Mouse (Mus musculus) intestine, embryonic 16.5 days (tissue): Measurements from ENCODE around the gene Gm20388. TPM values are rescaled to one million over a fixed set of nuclear protein-coding genes. Genes with fewer than 3 reads are reported as not detected.

Experiments
- ATAC-seq: fragments of 200-750 bp; cut with Nextera tagmentation; 2 replicates; pipeline ENCODE4 v1.8.0; 2017; ENCODE audit warnings: moderate TSS enrichment, moderate library complexity
- H3K27ac ChIP-seq: fragments of 300-500 bp; sonication (generic); 2 replicates; pipeline ENCODE4 v1.5.1; 2014; ENCODE audit warnings: mild to moderate bottlenecking, low read length
- H3K27me3 ChIP-seq: fragments of 300-500 bp; sonication (generic); replicated peaks from 2 replicates; pipeline ENCODE4 v1.6.1; 2014; ENCODE audit warnings: low read length, control low read depth, mixed read lengths; ENCODE audit not compliant: control insufficient read depth, insufficient read depth
- H3K36me3 ChIP-seq: fragments of 300-500 bp; sonication (generic); 2 replicates; pipeline ENCODE4 v1.6.1; 2014; ENCODE audit warnings: low read length, control low read depth; ENCODE audit not compliant: control insufficient read depth, insufficient read depth
- H3K4me1 ChIP-seq: fragments of 300-500 bp; sonication (generic); 2 replicates; pipeline ENCODE4 v1.6.1; 2014; ENCODE audit warnings: low read length, control low read depth, mixed read lengths; ENCODE audit not compliant: control insufficient read depth, insufficient read depth
- H3K4me2 ChIP-seq: fragments of 300-500 bp; sonication (generic); 2 replicates; pipeline ENCODE4 v1.6.1; 2014; ENCODE audit warnings: low read depth, low read length, control low read depth
- H3K4me3 ChIP-seq: fragments of 300-500 bp; sonication (generic); 2 replicates; pipeline ENCODE4 v1.5.1; 2014; ENCODE audit warnings: mild to moderate bottlenecking, low read length
- H3K9ac ChIP-seq: fragments of 300-500 bp; sonication (generic); 2 replicates; pipeline ENCODE4 v1.6.1; 2014; ENCODE audit warnings: low read depth, low read length
- H3K9me3 ChIP-seq: fragments of 300-500 bp; sonication (generic); 2 replicates; pipeline ENCODE4 v1.6.1; 2016; ENCODE audit warnings: low read length, control low read depth; ENCODE audit not compliant: control insufficient read depth
- WGBS: fragments of 180-500 bp; shearing (Covaris S2); extraction: QIAGEN DNeasy Blood & Tissue Kit; methylation state at CpG from one replicate; pipeline ENCODE4 v1.1.7; 2014; 5-methylcytosine and 5-hydroxymethylcytosine counted together
- polyA plus RNA-seq: library from polyadenylated mRNA; unstranded; fragments of >200 nt; fragmentation: Nextera tagmentation; extraction: Ambion mirVana; gene quantifications from 2 replicates; pipeline ENCODE4 v1.2.1, GENCODE M21; 2015

Gene Gm20388
- polyA plus RNA-seq, 1 experiment from 2014 or later, result 5.8 TPM

GRCm38 (mm10) chr8:121907587-121908248 lies 1997.1 kb downstream of the Gm20388 start, which contains the start of gene Slc7a5:
TSS of gene Slc7a5 (minus strand) at chr8:121907694.
- under 1% methylated on average over 61 of the region's 61 CpGs for WGBS
- peak within 1 kb of the TSS; percentile 82 for H3K4me3 ChIP-seq
- ATAC-seq, result peak; percentile 92
- no peak within 1 kb of the TSS for H3K27ac ChIP-seq
- H3K9me3 ChIP-seq, result no peaks in the 10 kb centered on the region
- no peaks in the 10 kb centered on the region for H3K36me3 ChIP-seq
- peak within 1 kb of the TSS; percentile 74 for H3K9ac ChIP-seq
- peaks cover 25% of the 10 kb centered on the region for H3K4me1 ChIP-seq
- peak within 1 kb of the TSS; percentile 99 for H3K4me2 ChIP-seq
- H3K27me3 ChIP-seq, result no peaks in the 10 kb centered on the region

- Histone ChIP-seq H3K4me2 (peak overlapping the region; percentile 99), H3K27me3 (no peaks in the 10 kb centered on the region), H3K36me3 (no peaks in the 10 kb centered on the region), H3K4me1 (peaks cover 25% of the 10 kb centered on the region), H3K4me3 (peak overlapping the region; percentile 82; the same call in 1 of the 2 replicates), H3K9ac (peak overlapping the region; percentile 74; the same call in 1 of the 2 replicates), H3K27ac (no peak overlapping the region), H3K9me3 (no peaks in the 10 kb centered on the region)
- WGBS, result 61% methylated on average over 8 of the region's 8 CpGs
- no peak for ATAC-seq
Observed at GRCm38 (mm10) chr8:121908378-121909147, 1997.9 kb downstream of the Gm20388 start.

GRCm38 (mm10) chr8:121909148-121909541 lies 1998.5 kb downstream of the Gm20388 start:
- no peak overlapping the region for H3K27ac ChIP-seq
- no peaks in the 10 kb centered on the region for H3K36me3 ChIP-seq
- peaks cover 22% of the 10 kb centered on the region for H3K4me1 ChIP-seq
- no peak overlapping the region for H3K4me2 ChIP-seq
- H3K4me3 ChIP-seq, result no peak overlapping the region
- no peak overlapping the region for H3K9ac ChIP-seq
- no peaks in the 10 kb centered on the region for H3K9me3 ChIP-seq
- 65% methylated on average over 8 of the region's 8 CpGs for WGBS
- no peaks in the 10 kb centered on the region for H3K27me3 ChIP-seq
- ATAC-seq, result no peak

- Histone ChIP-seq H3K9me3 (no peaks in the 10 kb centered on the region), H3K27ac (no peak overlapping the region), H3K4me3 (no peak overlapping the region), H3K36me3 (no peaks in the 10 kb centered on the region), H3K4me2 (no peak overlapping the region), H3K9ac (no peak overlapping the region), H3K27me3 (no peaks in the 10 kb centered on the region), H3K4me1 (peaks cover 19% of the 10 kb centered on the region)
- no peak for ATAC-seq
- WGBS, result 1% methylated on average over 6 of the region's 6 CpGs
Observed at GRCm38 (mm10) chr8:121909663-121910062, 1999.0 kb downstream of the Gm20388 start.

GRCm38 (mm10) chr8:121911400-121911799 lies 2000.8 kb downstream of the Gm20388 start:
- 90% methylated on average over 6 of the region's 6 CpGs for WGBS
- ATAC-seq, result no peak
- Histone ChIP-seq H3K27me3 (no peaks in the 10 kb centered on the region), H3K4me3 (no peak overlapping the region), H3K4me1 (peaks cover 11% of the 10 kb centered on the region), H3K27ac (no peak overlapping the region), H3K4me2 (no peak overlapping the region), H3K9ac (no peak overlapping the region), H3K36me3 (no peaks in the 10 kb centered on the region), H3K9me3 (no peaks in the 10 kb centered on the region)

GRCm38 (mm10) chr8:121911987-121912386 lies 2001.3 kb downstream of the Gm20388 start:
- ATAC-seq, result no peak
- Histone ChIP-seq H3K9ac (no peak overlapping the region), H3K4me2 (no peak overlapping the region), H3K36me3 (no peaks in the 10 kb centered on the region), H3K27me3 (no peaks in the 10 kb centered on the region), H3K4me3 (no peak overlapping the region), H3K9me3 (no peaks in the 10 kb centered on the region), H3K27ac (no peak overlapping the region), H3K4me1 (peaks cover 10% of the 10 kb centered on the region)
- whole genome bisulfite sequencing, result 69% methylated on average over 7 of the region's 7 CpGs

GRCm38 (mm10) chr8:121912831-121913230 lies 2002.2 kb downstream of the Gm20388 start:
- peaks cover 8% of the 10 kb centered on the region for H3K4me1 ChIP-seq
- H3K4me2 ChIP-seq, result no peak overlapping the region
- H3K4me3 ChIP-seq, result no peak overlapping the region
- H3K27ac ChIP-seq, result no peak overlapping the region
- 70% methylated on average over 3 of the region's 3 CpGs for WGBS
- no peaks in the 10 kb centered on the region for H3K9me3 ChIP-seq
- no peaks in the 10 kb centered on the region for H3K36me3 ChIP-seq
- no peaks in the 10 kb centered on the region for H3K27me3 ChIP-seq
- ATAC-seq, result no peak
- H3K9ac ChIP-seq, result no peak overlapping the region

GRCm38 (mm10) chr8:121913378-121913777 lies 2002.7 kb downstream of the Gm20388 start:
- no peak overlapping the region for H3K4me2 ChIP-seq
- no peak overlapping the region for H3K4me3 ChIP-seq
- peaks cover 3% of the 10 kb centered on the region for H3K4me1 ChIP-seq
- H3K9me3 ChIP-seq, result no peaks in the 10 kb centered on the region
- no peaks in the 10 kb centered on the region for H3K27me3 ChIP-seq
- WGBS, result 68% methylated on average over 8 of the region's 8 CpGs
- H3K27ac ChIP-seq, result no peak overlapping the region
- H3K9ac ChIP-seq, result no peak overlapping the region
- H3K36me3 ChIP-seq, result no peaks in the 10 kb centered on the region
- no peak for ATAC-seq

GRCm38 (mm10) chr8:121919158-121919557 lies 2008.5 kb downstream of the Gm20388 start:
- H3K27me3 ChIP-seq, result no peaks in the 10 kb centered on the region
- H3K27ac ChIP-seq, result no peak overlapping the region
- no peak overlapping the region for H3K4me2 ChIP-seq
- H3K4me1 ChIP-seq, result peaks cover 2% of the 10 kb centered on the region; the same call in 1 of the 2 replicates
- no peak overlapping the region for H3K4me3 ChIP-seq
- ATAC-seq, result no peak
- no peak overlapping the region for H3K9ac ChIP-seq
- WGBS, result 70% methylated on average over 4 of the region's 4 CpGs
- H3K9me3 ChIP-seq, result no peaks in the 10 kb centered on the region
- H3K36me3 ChIP-seq, result no peaks in the 10 kb centered on the region
